Mouse (Mus musculus) spleen, adult 2 months (tissue): ENCODE measurements at regions not wholly inside any gene's neighbourhood (a gene's known extent, or its start where the extent isn't known, plus 50 kb on each side); places are given as distances from the start of the nearest gene placed in this dataset.

Source experiments
- CTCF ChIP-seq: fragments of 200-500 bp; IDR thresholded peaks from 2 replicates; pipeline ENCODE4 v1.5.1; 2011; ENCODE audit warnings: mild to moderate bottlenecking, inconsistent platforms; ENCODE audit not compliant: insufficient read depth, insufficient read length, insufficient replicate concordance; ENCODE audit errors: extremely low read depth
- POLR2A ChIP-seq: fragments of 200-500 bp; IDR thresholded peaks from 2 replicates; pipeline ENCODE4 v1.6.1; 2011; ENCODE audit warnings: low read depth, low read length, inconsistent platforms

DNA sequence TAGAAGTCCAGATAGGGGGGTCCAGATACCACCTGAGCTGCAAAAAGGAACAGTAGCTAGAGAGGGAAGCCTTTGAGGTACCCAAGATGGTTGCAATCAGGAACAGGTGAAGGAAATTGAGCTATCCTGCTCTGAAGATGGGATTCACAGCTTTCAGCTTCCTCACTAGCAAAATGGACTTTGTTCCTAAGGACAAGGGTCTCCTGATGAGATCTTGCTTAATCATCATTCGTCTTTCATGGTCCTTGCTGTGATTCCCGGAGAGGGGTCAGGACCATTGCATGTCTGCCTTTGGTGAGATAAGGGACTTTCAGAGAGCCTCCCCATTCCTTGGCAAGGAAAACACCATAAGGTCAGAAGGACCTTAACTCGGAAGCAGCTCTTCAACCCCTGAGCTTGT is 549.4 kb upstream of the Mgmt start:
- TF ChIP-seq CTCF (no peak), POLR2A (no peak)
